Mouse (Mus musculus): ENCODE data around the gene Sorbs1.

DNA sequence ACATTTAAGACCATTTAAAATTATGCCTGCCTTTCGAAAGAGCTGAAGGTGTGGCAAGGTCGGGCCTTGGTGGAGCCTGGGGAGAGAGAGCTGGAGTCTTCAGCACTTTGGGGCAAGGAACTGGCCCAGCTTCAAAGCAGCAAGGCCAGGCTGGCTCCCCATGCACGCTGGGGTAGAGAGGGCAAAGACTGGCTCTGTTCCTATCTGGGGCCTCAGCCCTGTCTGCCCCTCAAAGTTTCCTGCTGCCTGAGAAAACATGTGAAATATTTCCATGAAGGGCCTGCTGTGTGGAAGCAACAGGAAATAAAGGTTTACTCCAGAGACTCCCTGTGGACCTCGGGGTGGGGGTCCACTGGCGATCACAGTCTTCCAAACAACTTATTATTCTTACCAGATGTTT, 88.3 kb downstream of the Sorbs1 start:
- no peak for TF ChIP-seq CTCF (IDR thresholded peaks at IDR 0.05; ENCODE audit: low read depth)
- TF ChIP-seq EP300 (IDR thresholded peaks at IDR 0.05; ENCODE audit: low read depth) = no peak

Data from liver, embryonic 14.5 days (tissue).